Mouse (Mus musculus) kidney, adult 2 months (tissue): ENCODE data around the gene C1rl.

Experiments
- CTCF ChIP-seq: fragments of 200-500 bp; conservative IDR thresholded peaks from 2 replicates; pipeline ENCODE4 v1.5.1; 2011; ENCODE audit warnings: low read depth, mild to moderate bottlenecking, control low read depth, low read length, moderate library complexity, mixed read lengths; ENCODE audit not compliant: insufficient read depth, insufficient read length
- POLR2A ChIP-seq: fragments of 200-500 bp; IDR thresholded peaks from one replicate; pipeline ENCODE4 v1.6.1; 2011; ENCODE audit warnings: low read depth, low read length, control low read depth

DNA sequence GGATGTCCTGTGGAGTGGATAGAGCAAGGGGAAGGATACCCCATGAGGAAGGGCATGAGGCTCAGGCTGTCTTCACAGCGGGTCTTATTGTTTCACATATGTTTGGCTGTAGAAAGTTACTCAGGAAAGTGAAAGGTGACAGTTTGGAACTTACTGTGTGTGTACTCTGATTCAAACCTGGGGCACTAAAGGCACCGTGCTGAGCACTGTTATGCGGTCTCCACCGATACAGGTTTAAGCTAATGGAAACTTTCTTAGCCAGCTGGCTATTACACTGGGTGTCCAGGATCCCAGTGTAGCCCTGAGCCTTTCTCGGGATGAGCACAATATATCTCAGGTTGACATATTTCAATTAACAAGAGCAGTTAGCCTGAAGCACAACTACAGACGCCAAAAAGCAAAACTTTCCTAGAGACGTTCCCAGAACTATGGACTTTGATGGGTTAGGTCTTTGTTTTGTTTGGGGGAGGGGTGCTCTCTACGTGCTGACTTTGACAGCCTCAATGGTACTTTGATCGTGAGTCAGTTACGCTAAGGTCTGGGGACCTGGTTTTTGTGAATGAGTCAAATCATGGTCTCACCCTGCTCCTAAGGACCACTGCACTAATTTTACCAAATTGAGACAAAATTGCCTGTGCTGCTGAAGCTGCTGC lies 7.1 kb downstream of the C1rl start:
- TF ChIP-seq POLR2A = no peak
- no peak for TF ChIP-seq CTCF
